Mouse (Mus musculus) testis, adult 2 months (tissue): ENCODE data around the gene Slc34a1. TPM values are rescaled to one million over a fixed set of nuclear protein-coding genes. Genes with fewer than 3 reads are reported as not detected.

Experiments used
- H3K27ac ChIP-seq: fragments of 200-500 bp; 2 replicates; pipeline ENCODE4 v1.5.1; 2012; ENCODE audit warnings: low read depth, low read length; ENCODE audit not compliant: control insufficient read depth, insufficient read depth
- H3K27me3 ChIP-seq: fragments of 200-500 bp; 2 replicates; pipeline ENCODE4 v1.6.1; 2012; ENCODE audit warnings: mild to moderate bottlenecking, low read length, moderate library complexity; ENCODE audit not compliant: control insufficient read depth, insufficient read depth
- H3K36me3 ChIP-seq: fragments of 200-500 bp; 2 replicates; pipeline ENCODE4 v1.6.1; 2012; ENCODE audit warnings: mild to moderate bottlenecking, low read length; ENCODE audit not compliant: control insufficient read depth, insufficient read depth
- H3K4me1 ChIP-seq: fragments of 200-500 bp; 2 replicates; pipeline ENCODE4 v1.6.1; 2012; ENCODE audit warnings: low read length; ENCODE audit not compliant: control insufficient read depth, insufficient read depth
- H3K4me3 ChIP-seq: fragments of 200-500 bp; 2 replicates; pipeline ENCODE4 v1.5.1; 2012; ENCODE audit warnings: low read depth, mild to moderate bottlenecking, low read length, moderate library complexity, mixed read lengths; ENCODE audit not compliant: control insufficient read depth
- CTCF ChIP-seq: fragments of 200-500 bp; IDR thresholded peaks from 2 replicates; pipeline ENCODE4 v1.5.1; 2012; ENCODE audit warnings: low read depth, mild to moderate bottlenecking, inconsistent platforms, low read length, moderate library complexity; ENCODE audit not compliant: control insufficient read depth, insufficient read depth, insufficient replicate concordance
- POLR2A ChIP-seq: fragments of 200-500 bp; IDR thresholded peaks from 2 replicates; pipeline ENCODE4 v1.6.1; 2012; ENCODE audit warnings: low read depth, mild to moderate bottlenecking, inconsistent platforms, low read length, moderate library complexity; ENCODE audit not compliant: control insufficient read depth
- polyA plus RNA-seq: library from polyadenylated mRNA; depleted of rRNA; stranded (reverse); fragments of >200 nt; gene quantifications from 2 replicates; pipeline ENCODE4 v1.2.3, GENCODE M21; 2012

Slc34a1 gene
- polyA plus RNA-seq, 1 experiment = 0.16 TPM

DNA sequence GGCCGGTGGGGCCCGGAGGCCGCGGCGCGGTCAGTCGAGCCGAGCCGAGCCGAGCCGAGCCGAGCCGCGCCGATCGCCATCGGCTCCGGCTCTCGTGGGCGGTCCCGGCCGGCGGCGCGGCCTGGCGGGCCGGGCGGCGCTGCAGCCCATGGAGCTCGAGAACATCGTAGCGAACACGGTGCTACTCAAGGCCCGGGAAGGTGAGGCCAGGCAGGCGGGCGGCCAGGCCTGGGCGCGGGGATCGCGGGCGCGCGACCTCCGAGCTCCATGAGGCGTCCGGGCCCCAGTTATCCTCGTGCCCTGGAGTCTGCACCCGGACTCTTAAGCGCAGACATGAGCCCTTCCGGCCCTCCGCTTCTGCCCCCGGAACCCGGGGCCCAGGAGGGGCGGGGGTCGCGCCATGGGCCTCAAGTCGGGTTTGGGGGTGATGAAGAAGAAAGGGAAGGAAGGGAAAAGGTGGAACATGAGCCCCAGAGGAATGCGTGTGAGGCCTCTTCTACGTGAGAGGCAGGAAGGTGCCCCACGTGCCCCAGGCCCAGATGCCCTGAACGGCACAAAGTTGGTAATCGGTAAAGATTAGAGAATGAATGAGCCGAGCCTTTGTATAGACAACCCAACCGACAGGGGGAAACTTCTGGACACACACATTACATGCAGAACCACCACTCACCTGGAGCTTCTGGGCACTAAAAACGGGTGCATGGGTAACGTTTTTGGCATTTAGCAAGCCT, 47.5 kb downstream of the Slc34a1 start:
- peak overlapping the region; percentile 90 for H3K4me3 ChIP-seq
- no peak for TF ChIP-seq CTCF
- TF ChIP-seq POLR2A = no peak
- peaks cover 12% of the 10 kb centered on the region for H3K4me1 ChIP-seq
- H3K27ac ChIP-seq = peak overlapping the region; percentile 81
- no peaks in the 10 kb centered on the region for H3K27me3 ChIP-seq
- H3K36me3 ChIP-seq = no peaks in the 10 kb centered on the region

DNA sequence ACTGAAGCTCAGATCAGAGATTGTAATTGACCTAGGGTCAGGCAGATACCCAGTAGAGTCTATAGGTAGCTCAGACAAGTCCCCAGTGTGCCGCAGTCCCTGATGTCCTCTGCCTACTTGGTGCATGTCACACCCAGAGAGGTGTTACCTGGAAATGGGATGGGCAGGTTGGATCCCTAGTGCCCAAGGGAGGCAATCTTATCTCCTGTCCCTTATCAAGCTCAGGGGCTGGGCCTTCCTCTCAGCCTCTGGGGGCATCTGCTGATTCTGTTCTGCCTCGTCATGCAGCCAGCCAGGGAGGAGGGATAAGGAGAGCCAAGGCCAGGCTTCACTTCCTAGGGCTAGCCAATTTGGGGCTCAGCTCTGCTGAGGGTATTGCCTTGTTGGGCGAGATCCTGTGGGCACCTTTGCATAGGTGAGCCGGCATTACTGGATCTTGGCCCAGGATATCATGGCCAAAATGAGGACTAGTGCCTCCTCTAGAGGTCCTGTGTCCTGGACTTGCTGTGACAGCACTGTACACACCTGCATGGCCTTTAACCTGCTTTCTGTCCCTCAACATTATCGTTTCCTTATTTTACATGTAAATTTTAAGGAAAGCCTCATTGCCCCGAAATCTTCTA, 48.6 kb downstream of the Slc34a1 start:
- Histone ChIP-seq H3K27me3 (no peaks in the 10 kb centered on the region), H3K27ac (no peak overlapping the region), H3K4me1 (peaks cover 12% of the 10 kb centered on the region), H3K36me3 (no peaks in the 10 kb centered on the region), H3K4me3 (no peak overlapping the region)
- TF ChIP-seq POLR2A (no peak), CTCF (no peak)

DNA sequence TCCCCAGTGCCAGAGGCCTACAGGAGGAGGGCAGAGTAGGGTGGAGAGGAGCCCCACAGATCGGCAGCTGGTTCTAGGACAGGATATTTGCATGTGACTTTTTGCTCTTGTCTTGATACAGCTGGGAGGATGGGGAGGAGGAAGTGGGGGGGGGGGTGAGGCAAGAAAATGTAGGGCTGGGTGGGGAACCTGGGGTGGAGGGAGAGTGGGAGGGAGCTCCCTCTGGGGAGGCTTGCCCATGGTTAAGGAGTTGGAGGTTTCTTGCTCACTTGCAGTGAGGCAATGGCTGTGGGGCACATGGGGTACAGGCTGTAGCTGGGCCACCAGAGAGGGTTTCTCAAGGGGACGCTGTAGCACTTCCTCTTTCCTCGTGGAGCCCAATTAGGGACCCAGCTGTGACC, 49.6 kb downstream of the Slc34a1 start:
- Histone ChIP-seq H3K36me3 (no peaks in the 10 kb centered on the region), H3K27me3 (no peaks in the 10 kb centered on the region), H3K27ac (no peak overlapping the region), H3K4me1 (peaks cover 12% of the 10 kb centered on the region), H3K4me3 (no peak overlapping the region)
- TF ChIP-seq CTCF = no peak
- TF ChIP-seq POLR2A = no peak

DNA sequence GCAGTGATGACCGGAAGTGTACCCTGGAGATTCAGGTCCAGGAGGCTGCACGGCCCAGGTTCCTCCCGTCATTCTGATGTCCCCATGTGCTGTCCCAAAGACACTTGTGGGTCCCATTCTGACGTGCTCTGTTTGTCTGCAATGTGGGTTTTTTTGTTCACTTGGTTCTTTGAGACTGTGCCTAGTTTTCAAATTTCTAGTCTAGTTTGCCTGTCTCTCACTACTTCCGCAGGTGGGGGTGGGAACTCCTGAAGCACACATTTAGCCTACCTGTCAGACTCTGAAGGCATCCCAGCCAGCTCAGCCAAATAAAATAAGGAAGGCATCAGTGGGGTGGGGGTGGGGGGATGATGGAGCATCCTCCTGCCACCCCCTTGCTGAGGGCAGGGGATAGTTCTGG, 50.1 kb downstream of the Slc34a1 start:
- TF ChIP-seq CTCF = no peak
- no peak for TF ChIP-seq POLR2A
- no peaks in the 10 kb centered on the region for H3K27me3 ChIP-seq
- peaks cover 12% of the 10 kb centered on the region for H3K4me1 ChIP-seq
- no peak overlapping the region for H3K4me3 ChIP-seq
- no peaks in the 10 kb centered on the region; the same call in 1 of the 2 replicates for H3K36me3 ChIP-seq
- H3K27ac ChIP-seq = no peak overlapping the region

DNA sequence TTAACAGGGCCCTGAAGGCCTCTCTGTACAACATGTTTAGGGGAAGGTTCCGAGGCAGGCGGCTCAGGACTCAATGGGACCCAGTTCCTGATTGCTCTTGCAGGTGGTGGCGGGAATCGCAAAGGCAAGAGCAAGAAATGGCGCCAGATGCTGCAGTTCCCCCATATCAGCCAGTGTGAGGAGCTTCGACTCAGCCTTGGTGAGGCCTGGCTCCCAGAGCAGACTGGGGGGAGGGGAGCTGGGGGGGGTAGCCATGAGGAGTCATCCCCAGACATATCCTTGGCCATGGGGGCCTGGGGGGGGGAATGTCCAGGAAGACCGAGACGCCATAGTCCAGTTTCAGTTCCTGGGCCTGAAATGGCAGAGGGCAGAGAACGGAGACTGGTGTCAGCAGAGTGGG, 51.2 kb downstream of the Slc34a1 start:
- TF ChIP-seq POLR2A (no peak), CTCF (no peak)
- H3K27me3 ChIP-seq = no peaks in the 10 kb centered on the region
- no peaks in the 10 kb centered on the region; the same call in 1 of the 2 replicates for H3K36me3 ChIP-seq
- H3K4me3 ChIP-seq = no peak overlapping the region
- H3K4me1 ChIP-seq = peaks cover 12% of the 10 kb centered on the region
- H3K27ac ChIP-seq = no peak overlapping the region

DNA sequence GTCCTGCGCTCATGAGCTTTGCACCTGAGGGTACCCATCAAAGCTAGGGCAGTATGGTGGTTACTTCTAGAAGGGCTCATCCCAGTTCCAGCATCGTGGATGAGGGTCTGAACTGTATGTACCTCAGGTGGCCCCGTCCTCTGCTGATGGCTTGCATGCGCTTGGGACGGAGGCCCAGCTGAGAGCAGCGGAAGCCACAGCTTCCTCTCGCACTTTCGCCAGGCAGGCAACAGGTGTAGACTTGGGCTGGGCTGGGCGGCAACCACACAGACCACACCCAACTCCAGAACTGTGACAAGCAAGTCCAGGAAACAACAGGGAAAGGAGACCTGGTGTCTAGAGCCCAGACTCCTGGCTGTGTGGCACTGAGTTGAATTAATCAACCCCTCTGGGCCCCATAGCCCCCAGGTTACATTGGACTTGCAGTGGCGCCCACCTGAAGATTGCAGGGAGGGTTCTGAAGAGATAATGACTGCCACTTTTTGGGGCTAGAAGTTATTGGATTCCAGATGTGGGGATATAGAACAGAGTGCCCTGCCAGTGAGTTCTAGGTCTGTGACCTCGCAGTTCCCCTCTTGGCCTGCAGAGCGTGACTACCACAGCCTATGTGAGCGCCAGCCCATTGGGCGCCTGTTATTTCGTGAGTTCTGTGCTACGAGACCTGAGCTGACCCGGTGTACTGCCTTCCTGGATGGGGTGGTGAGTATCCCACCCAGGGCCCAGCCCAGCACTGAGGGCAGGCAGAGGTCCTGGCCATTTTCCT, 51.9 kb downstream of the Slc34a1 start:
- H3K4me1 ChIP-seq = peaks cover 11% of the 10 kb centered on the region
- H3K4me3 ChIP-seq = no peak overlapping the region
- no peak overlapping the region for H3K27ac ChIP-seq
- no peaks in the 10 kb centered on the region for H3K27me3 ChIP-seq
- H3K36me3 ChIP-seq = no peaks in the 10 kb centered on the region; the same call in 1 of the 2 replicates
- TF ChIP-seq POLR2A = no peak
- no peak for TF ChIP-seq CTCF

DNA sequence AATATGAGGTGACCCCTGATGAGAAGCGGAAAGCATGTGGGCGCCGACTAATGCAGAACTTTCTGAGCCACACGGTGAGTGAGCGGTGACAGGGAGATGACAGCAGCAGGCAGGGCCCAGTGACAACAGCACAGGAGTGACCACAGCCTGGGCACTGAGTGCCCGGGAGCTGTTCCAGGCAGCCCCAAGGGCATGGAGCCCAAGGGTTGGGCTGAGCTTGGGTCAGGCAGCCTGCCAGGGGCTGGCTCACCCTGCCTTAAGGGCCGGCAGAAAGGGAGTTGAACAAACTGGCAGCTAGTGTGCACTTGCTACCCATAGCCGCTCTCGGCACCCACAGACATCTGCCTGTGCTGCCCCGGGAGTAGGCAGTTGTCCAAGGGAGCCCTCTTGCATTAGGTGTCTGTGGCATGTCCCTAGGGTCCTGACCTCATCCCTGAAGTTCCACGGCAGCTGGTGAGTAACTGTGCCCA, 52.6 kb downstream of the Slc34a1 start:
- no peaks in the 10 kb centered on the region; the same call in 1 of the 2 replicates for H3K36me3 ChIP-seq
- no peaks in the 10 kb centered on the region for H3K27me3 ChIP-seq
- no peak for TF ChIP-seq POLR2A
- no peak for TF ChIP-seq CTCF
- peaks cover 10% of the 10 kb centered on the region for H3K4me1 ChIP-seq
- H3K27ac ChIP-seq = no peak overlapping the region
- no peak overlapping the region for H3K4me3 ChIP-seq
